Mouse (Mus musculus): ENCODE results near the gene Elovl5. TPM values are rescaled to one million over a fixed set of nuclear protein-coding genes. Genes with fewer than 3 reads are reported as not detected.

The Elovl5 gene
- polyA plus RNA-seq, 1 experiment from 2014 or later: 58.5 TPM

Other genes starting within 250 kb of the Elovl5 start
- gene Gclc, start 162.8 kb upstream of the Elovl5 start, polyA plus RNA-seq (2015; fragmentation: Nextera tagmentation; extraction: Ambion mirVana): 15.9 and 16.4 TPM in 2 replicates
- not detected in 2 replicates for gene Gcm1, start 134.6 kb downstream of the Elovl5 start, polyA plus RNA-seq (2015; fragmentation: Nextera tagmentation; extraction: Ambion mirVana)
- gene Fbxo9, start 191.7 kb downstream of the Elovl5 start, polyA plus RNA-seq (2015; fragmentation: Nextera tagmentation; extraction: Ambion mirVana): 52.7 and 53.7 TPM in 2 replicates
- 37.1 and 41.6 TPM in 2 replicates for gene Ick, start 191.8 kb downstream of the Elovl5 start, polyA plus RNA-seq (2015; fragmentation: Nextera tagmentation; extraction: Ambion mirVana)